Mouse (Mus musculus): Measurements from ENCODE around the gene Il12rb1. TPM values are rescaled to one million over a fixed set of nuclear protein-coding genes. Genes with fewer than 3 reads are reported as not detected.

Il12rb1 gene
- polyA plus RNA-seq, 1 experiment from 2014 or later = not detected

- no peaks in the 10 kb centered on the region for H3K9me3 ChIP-seq (replicated peaks)
- H3K27me3 ChIP-seq = peaks cover 27% of the 10 kb centered on the region
- peaks cover 12% of the 10 kb centered on the region for H3K36me3 ChIP-seq
- peak overlapping the region; percentile 60 for H3K4me2 ChIP-seq (replicated peaks)
- H3K9ac ChIP-seq = peak overlapping the region; percentile 45
- ATAC-seq (ENCODE audit: low FRiP score) = no peak; the same call in 1 of the 2 replicates
- H3K27ac ChIP-seq = peak overlapping the region; percentile 91
- peaks cover 49% of the 10 kb centered on the region for H3K4me1 ChIP-seq
- H3K4me3 ChIP-seq = peak overlapping the region; percentile 66
- under 1% methylated on average over 20 of the region's 20 CpGs for WGBS
Measured at GRCm38 (mm10) chr8:70792700-70793099, 15.5 kb upstream of the Il12rb1 start.

- Histone ChIP-seq H3K4me2 (replicated peaks) (no peak overlapping the region), H3K9ac (no peak overlapping the region), H3K9me3 (replicated peaks) (no peaks in the 10 kb centered on the region), H3K4me3 (no peak overlapping the region), H3K27ac (no peak overlapping the region), H3K36me3 (peaks cover 3% of the 10 kb centered on the region; the same call in 1 of the 2 replicates), H3K4me1 (peaks cover 44% of the 10 kb centered on the region), H3K27me3 (peaks cover 42% of the 10 kb centered on the region)
- WGBS = 85% methylated on average over 2 of the region's 2 CpGs
- no peak for ATAC-seq (ENCODE audit: low FRiP score)
Measured at GRCm38 (mm10) chr8:70794215-70794614, 14.0 kb upstream of the Il12rb1 start.

GRCm38 (mm10) chr8:70795370-70795769 is 12.9 kb upstream of the Il12rb1 start:
- Histone ChIP-seq H3K4me2 (replicated peaks) (no peak overlapping the region), H3K9ac (no peak overlapping the region), H3K27ac (no peak overlapping the region), H3K27me3 (peaks cover 50% of the 10 kb centered on the region), H3K4me3 (no peak overlapping the region), H3K4me1 (peaks cover 44% of the 10 kb centered on the region), H3K9me3 (replicated peaks) (no peaks in the 10 kb centered on the region), H3K36me3 (no peaks in the 10 kb centered on the region)
- ATAC-seq (ENCODE audit: low FRiP score) = no peak
- WGBS = 92% methylated on average over 2 of the region's 2 CpGs

GRCm38 (mm10) chr8:70796403-70797080 is 11.7 kb upstream of the Il12rb1 start:
- no peaks in the 10 kb centered on the region for H3K9me3 ChIP-seq (replicated peaks)
- H3K4me2 ChIP-seq (replicated peaks) = peak overlapping the region; percentile 76
- 3% methylated on average over 54 of the region's 54 CpGs for WGBS
- peak overlapping the region; percentile 54 for H3K4me3 ChIP-seq
- peak overlapping the region; percentile 77 for H3K9ac ChIP-seq
- ATAC-seq (ENCODE audit: low FRiP score) = peak; percentile 2
- peaks cover 57% of the 10 kb centered on the region for H3K27me3 ChIP-seq
- no peaks in the 10 kb centered on the region for H3K36me3 ChIP-seq
- peak overlapping the region; percentile 40; the same call in 1 of the 2 replicates for H3K27ac ChIP-seq
- H3K4me1 ChIP-seq = peaks cover 38% of the 10 kb centered on the region

GRCm38 (mm10) chr8:70797081-70798070 is 10.9 kb upstream of the Il12rb1 start:
- peaks cover 33% of the 10 kb centered on the region for H3K4me1 ChIP-seq
- under 1% methylated on average over 55 of the region's 57 CpGs for WGBS
- H3K27me3 ChIP-seq = peaks cover 64% of the 10 kb centered on the region

GRCm38 (mm10) chr8:70798281-70798680 is 10.0 kb upstream of the Il12rb1 start:
- no peaks in the 10 kb centered on the region for H3K36me3 ChIP-seq
- H3K9ac ChIP-seq = 0 out of 2 replicates have a peak overlapping the region, but pooled peaks have one; percentile 77

More at GRCm38 (mm10) chr8:70797081-70798070, 10.9 kb upstream of the Il12rb1 start:
- Histone ChIP-seq H3K9ac (peak overlapping the region; percentile 77; the same call in 1 of the 2 replicates), H3K4me3 (peak overlapping the region; percentile 54), H3K27ac (0 out of 2 replicates have a peak overlapping the region, but pooled peaks have one; percentile 1), H3K9me3 (replicated peaks) (no peaks in the 10 kb centered on the region), H3K4me2 (replicated peaks) (peak overlapping the region; percentile 76), H3K36me3 (no peaks in the 10 kb centered on the region)
- ATAC-seq (ENCODE audit: low FRiP score) = peak; percentile 85

GRCm38 (mm10) chr8:70800648-70801047 is 7.6 kb upstream of the Il12rb1 start:
- no peak for ATAC-seq (ENCODE audit: low FRiP score)
- Histone ChIP-seq H3K27ac (no peak overlapping the region), H3K4me2 (replicated peaks) (no peak overlapping the region), H3K36me3 (no peaks in the 10 kb centered on the region), H3K9me3 (replicated peaks) (no peaks in the 10 kb centered on the region), H3K4me1 (peaks cover 37% of the 10 kb centered on the region), H3K27me3 (peaks cover 77% of the 10 kb centered on the region), H3K9ac (no peak overlapping the region), H3K4me3 (no peak overlapping the region)
- 52% methylated on average over 10 of the region's 10 CpGs for WGBS

More at GRCm38 (mm10) chr8:70798281-70798680, 10.0 kb upstream of the Il12rb1 start:
- Histone ChIP-seq H3K4me3 (peak overlapping the region; percentile 54; the same call in 1 of the 2 replicates), H3K9me3 (replicated peaks) (no peaks in the 10 kb centered on the region), H3K4me2 (replicated peaks) (peak overlapping the region; percentile 76), H3K27me3 (peaks cover 74% of the 10 kb centered on the region), H3K27ac (no peak overlapping the region), H3K4me1 (peaks cover 25% of the 10 kb centered on the region)
- 12% methylated on average over 15 of the region's 15 CpGs for WGBS
- no peak for ATAC-seq (ENCODE audit: low FRiP score)

GRCm38 (mm10) chr8:70801156-70801555 is 7.1 kb upstream of the Il12rb1 start:
- Histone ChIP-seq H3K27me3 (peaks cover 78% of the 10 kb centered on the region), H3K4me3 (no peak overlapping the region), H3K27ac (no peak overlapping the region), H3K4me2 (replicated peaks) (no peak overlapping the region), H3K36me3 (no peaks in the 10 kb centered on the region), H3K9ac (no peak overlapping the region), H3K4me1 (peaks cover 36% of the 10 kb centered on the region), H3K9me3 (replicated peaks) (no peaks in the 10 kb centered on the region)
- WGBS = 24% methylated on average over 15 of the region's 15 CpGs
- ATAC-seq (ENCODE audit: low FRiP score) = no peak

GRCm38 (mm10) chr8:70801830-70802229 is 6.4 kb upstream of the Il12rb1 start:
- Histone ChIP-seq H3K9me3 (replicated peaks) (no peaks in the 10 kb centered on the region), H3K4me1 (peaks cover 31% of the 10 kb centered on the region), H3K9ac (no peak overlapping the region), H3K4me3 (no peak overlapping the region), H3K36me3 (no peaks in the 10 kb centered on the region), H3K27me3 (peaks cover 79% of the 10 kb centered on the region), H3K4me2 (replicated peaks) (no peak overlapping the region), H3K27ac (no peak overlapping the region)
- WGBS = 88% methylated on average over 1 of the region's 1 CpGs
- ATAC-seq (ENCODE audit: low FRiP score) = no peak

GRCm38 (mm10) chr8:70802786-70803510 is 5.3 kb upstream of the Il12rb1 start:
- Histone ChIP-seq H3K9ac (no peak overlapping the region), H3K4me2 (replicated peaks) (no peak overlapping the region), H3K4me3 (no peak overlapping the region), H3K9me3 (replicated peaks) (no peaks in the 10 kb centered on the region), H3K27ac (no peak overlapping the region), H3K27me3 (peaks cover 82% of the 10 kb centered on the region), H3K36me3 (no peaks in the 10 kb centered on the region), H3K4me1 (peaks cover 26% of the 10 kb centered on the region)
- 69% methylated on average over 11 of the region's 11 CpGs for WGBS
- ATAC-seq (ENCODE audit: low FRiP score) = no peak

- Histone ChIP-seq H3K36me3 (no peaks in the 10 kb centered on the region), H3K9me3 (replicated peaks) (no peaks in the 10 kb centered on the region), H3K4me1 (peaks cover 22% of the 10 kb centered on the region), H3K27ac (no peak overlapping the region), H3K27me3 (peaks cover 74% of the 10 kb centered on the region), H3K9ac (peak overlapping the region; percentile 44; the same call in 1 of the 2 replicates), H3K4me3 (peak overlapping the region; percentile 42), H3K4me2 (replicated peaks) (peak overlapping the region; percentile 72)
- ATAC-seq (ENCODE audit: low FRiP score) = no peak
- 2% methylated on average over 47 of the region's 47 CpGs for WGBS
Measured at GRCm38 (mm10) chr8:70803761-70804480, 4.3 kb upstream of the Il12rb1 start.

All from hindbrain, embryonic 12.5 days (tissue).